Mouse (Mus musculus) spleen, adult 2 months (tissue): ENCODE measurements at regions not wholly inside any gene's neighbourhood (a gene's known extent, or its start where the extent isn't known, plus 50 kb on each side); places are given as distances from the start of the nearest gene placed in this dataset.

Source experiments
- DNase-seq, 2 experiments: peaks; one replicate each; pipeline versions ENCODE4 v3.0.0 to v3.0.0-alpha.2; 2012 to 2021; ENCODE audit warnings: low spot score in 2 of 2, low read depth in 1 of 2
- H3K27ac ChIP-seq: fragments of 200-500 bp; 2 replicates; pipeline ENCODE4 v1.5.1; 2012; ENCODE audit warnings: low read length, inconsistent platforms; ENCODE audit not compliant: insufficient read depth
- H3K27me3 ChIP-seq: fragments of 200-500 bp; 2 replicates; pipeline ENCODE4 v1.6.1; 2012; ENCODE audit warnings: mild to moderate bottlenecking, moderate library complexity, low read length, inconsistent platforms; ENCODE audit not compliant: control insufficient read depth, insufficient read depth
- H3K36me3 ChIP-seq: fragments of 200-500 bp; 2 replicates; pipeline ENCODE4 v1.6.1; 2012; ENCODE audit warnings: mild to moderate bottlenecking, low read length, inconsistent platforms; ENCODE audit not compliant: control insufficient read depth, insufficient read depth
- H3K4me1 ChIP-seq: fragments of 200-500 bp; 2 replicates; pipeline ENCODE4 v1.6.1; 2011; ENCODE audit warnings: inconsistent platforms; ENCODE audit not compliant: control insufficient read depth, insufficient read depth, insufficient read length
- H3K4me3 ChIP-seq: fragments of 200-500 bp; 2 replicates; pipeline ENCODE4 v1.5.1; 2011; ENCODE audit warnings: mild to moderate bottlenecking, inconsistent platforms; ENCODE audit not compliant: insufficient read depth, insufficient read length; ENCODE audit errors: extremely low read depth
- CTCF ChIP-seq: fragments of 200-500 bp; IDR thresholded peaks from 2 replicates; pipeline ENCODE4 v1.5.1; 2011; ENCODE audit warnings: mild to moderate bottlenecking, inconsistent platforms; ENCODE audit not compliant: insufficient read depth, insufficient read length, insufficient replicate concordance; ENCODE audit errors: extremely low read depth
- POLR2A ChIP-seq: fragments of 200-500 bp; IDR thresholded peaks from 2 replicates; pipeline ENCODE4 v1.6.1; 2011; ENCODE audit warnings: low read depth, low read length, inconsistent platforms
- WGBS: fragments of 180-500 bp; shearing (Covaris S2); methylation state at CpG from one replicate; pipeline ENCODE4 v1.1.7; 2018; 5-methylcytosine and 5-hydroxymethylcytosine counted together

DNA sequence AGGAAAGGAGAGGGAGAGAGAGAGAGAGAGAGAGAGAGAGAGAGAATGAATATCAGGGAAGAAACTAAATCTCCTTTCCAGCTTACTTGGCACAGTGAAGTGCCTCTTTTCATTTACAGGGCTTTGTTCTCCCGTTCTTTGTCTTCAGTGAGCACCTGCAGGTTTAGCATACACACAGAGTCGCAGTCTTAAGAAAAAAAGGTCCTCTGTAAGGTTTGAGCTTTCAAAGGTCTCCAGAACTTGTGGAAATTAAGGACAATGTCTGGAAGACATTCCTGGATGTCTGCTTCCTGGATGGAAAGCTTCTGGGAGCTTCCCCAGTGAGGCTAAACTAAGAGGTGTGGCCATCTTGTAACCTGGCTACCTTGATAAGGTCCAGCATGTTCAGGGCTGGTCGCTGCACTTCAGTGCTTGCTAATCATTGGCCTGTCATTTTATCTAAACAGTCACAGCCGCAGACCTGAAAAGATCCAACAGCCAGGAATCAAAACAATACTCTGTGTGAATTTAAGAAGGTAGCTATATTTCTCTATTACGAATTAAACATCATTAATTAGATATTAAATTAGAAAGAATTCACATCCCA, 113.1 kb upstream of the Ralgapa2 start:
- Histone ChIP-seq H3K27ac (no peak overlapping the region), H3K36me3 (no peaks in the 10 kb centered on the region), H3K27me3 (no peaks in the 10 kb centered on the region), H3K4me1 (no peaks in the 10 kb centered on the region), H3K4me3 (no peak overlapping the region)
- WGBS = 71% methylated on average over 5 of the region's 5 CpGs
- TF ChIP-seq POLR2A = no peak
- no peak for TF ChIP-seq CTCF
- no peak for DNase-seq

GRCm38 (mm10) chr2:146626531-146626930, 114.4 kb upstream of the Ralgapa2 start:
- no peak for TF ChIP-seq CTCF
- TF ChIP-seq POLR2A = no peak
- DNase-seq = no peak
- no peak overlapping the region for H3K27ac ChIP-seq
- WGBS = 91% methylated on average over 1 of the region's 1 CpGs
- H3K4me1 ChIP-seq = no peaks in the 10 kb centered on the region
- H3K4me3 ChIP-seq = no peak overlapping the region
- H3K36me3 ChIP-seq = no peaks in the 10 kb centered on the region
- no peaks in the 10 kb centered on the region for H3K27me3 ChIP-seq

GRCm38 (mm10) chr2:146630179-146630578, 118.0 kb upstream of the Ralgapa2 start:
- Histone ChIP-seq H3K4me1 (no peaks in the 10 kb centered on the region), H3K27ac (no peak overlapping the region), H3K27me3 (no peaks in the 10 kb centered on the region), H3K4me3 (no peak overlapping the region), H3K36me3 (no peaks in the 10 kb centered on the region)
- no peak for TF ChIP-seq POLR2A
- WGBS = 72% methylated on average over 3 of the region's 3 CpGs
- DNase-seq = no peak

DNA sequence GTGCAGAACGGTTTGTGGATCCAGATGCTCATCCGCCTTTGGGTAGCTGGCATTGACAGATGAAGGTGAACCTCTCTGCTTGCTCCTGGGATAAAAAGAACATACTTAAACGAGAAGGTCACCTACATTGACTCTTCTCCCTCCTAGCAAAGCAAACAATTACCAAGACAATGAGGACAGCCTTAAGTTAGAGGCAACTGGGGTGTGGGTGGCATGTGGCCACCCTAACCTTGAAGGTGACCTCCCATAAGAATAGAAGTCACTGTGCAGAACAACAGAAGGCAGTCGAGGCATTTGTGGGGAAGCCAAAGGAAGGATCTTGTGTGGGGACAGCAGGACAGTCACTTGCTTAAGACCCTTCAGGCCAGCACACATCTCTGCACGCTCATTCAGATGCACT, 119.0 kb upstream of the Ralgapa2 start:
- no peak for TF ChIP-seq CTCF
- no peak for TF ChIP-seq POLR2A
- no peak for DNase-seq
- H3K27ac ChIP-seq = no peak overlapping the region
- no peaks in the 10 kb centered on the region for H3K36me3 ChIP-seq
- no peaks in the 10 kb centered on the region for H3K27me3 ChIP-seq
- no peak overlapping the region for H3K4me3 ChIP-seq
- H3K4me1 ChIP-seq = no peaks in the 10 kb centered on the region
- 76% methylated on average over 5 of the region's 5 CpGs for WGBS

DNA sequence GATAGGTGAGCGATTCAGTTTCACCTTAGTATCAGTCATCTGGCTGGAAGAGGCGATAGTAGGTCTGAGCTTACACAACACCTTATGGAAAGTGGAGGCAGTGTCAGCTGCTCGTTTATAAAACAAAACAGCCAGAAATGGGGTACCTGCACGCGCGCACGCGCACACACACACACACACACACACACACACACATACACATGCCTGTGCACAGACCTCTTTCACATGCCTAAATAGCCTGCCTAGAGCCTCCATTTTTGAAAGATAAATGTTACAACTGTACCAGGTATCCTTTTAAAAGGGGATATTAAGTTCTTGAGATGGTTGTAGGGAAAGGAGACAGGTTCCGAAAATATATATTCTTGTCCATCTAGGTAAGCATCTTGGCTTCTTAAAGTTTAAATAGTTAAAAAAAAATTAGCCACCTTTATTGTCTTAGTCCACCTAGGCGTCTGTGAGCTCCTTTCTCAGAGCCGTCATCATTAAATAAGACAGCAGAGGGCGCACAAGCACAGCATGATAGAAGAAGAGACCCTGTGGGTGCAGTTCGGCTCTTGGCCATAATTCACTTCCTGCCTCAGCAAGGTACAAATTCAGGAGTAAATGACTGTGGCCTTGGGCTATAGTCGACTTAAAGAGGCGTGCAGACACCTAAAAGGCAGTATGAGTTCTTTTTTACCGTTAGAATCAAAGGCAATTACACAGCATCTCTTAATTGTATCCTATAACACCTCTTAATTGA, 121.4 kb upstream of the Ralgapa2 start:
- TF ChIP-seq CTCF (peak; percentile 52; the same call in 1 of the 2 replicates), POLR2A (no peak)

GRCm38 (mm10) chr2:146637573-146637972, 125.4 kb upstream of the Ralgapa2 start:
- TF ChIP-seq POLR2A (no peak), CTCF (no peak)
- WGBS = 76% methylated on average over 5 of the region's 5 CpGs
- no peak overlapping the region for H3K27ac ChIP-seq
- DNase-seq = no peak
- no peak overlapping the region for H3K4me3 ChIP-seq
- no peaks in the 10 kb centered on the region for H3K27me3 ChIP-seq
- no peaks in the 10 kb centered on the region for H3K36me3 ChIP-seq
- no peaks in the 10 kb centered on the region for H3K4me1 ChIP-seq

More for the DNA sequence above, 121.4 kb upstream of the Ralgapa2 start:
- H3K36me3 ChIP-seq = no peaks in the 10 kb centered on the region
- peak; percentile 2 to 22 for DNase-seq
- H3K4me3 ChIP-seq = no peak overlapping the region
- H3K27me3 ChIP-seq = no peaks in the 10 kb centered on the region
- WGBS = 52% methylated on average over 16 of the region's 16 CpGs
- H3K4me1 ChIP-seq = no peaks in the 10 kb centered on the region
- no peak overlapping the region for H3K27ac ChIP-seq
